Mouse (Mus musculus) left cerebral cortex, adult 9 months (tissue): ENCODE data around the gene Slc39a11.

ENCODE experiments used
- DNase-seq, 2 experiments: peaks; one replicate each; pipeline ENCODE4 v3.0.0; 2022; ENCODE audit warnings: low spot score in 2 of 2

Gene Slc39a11

DNA sequence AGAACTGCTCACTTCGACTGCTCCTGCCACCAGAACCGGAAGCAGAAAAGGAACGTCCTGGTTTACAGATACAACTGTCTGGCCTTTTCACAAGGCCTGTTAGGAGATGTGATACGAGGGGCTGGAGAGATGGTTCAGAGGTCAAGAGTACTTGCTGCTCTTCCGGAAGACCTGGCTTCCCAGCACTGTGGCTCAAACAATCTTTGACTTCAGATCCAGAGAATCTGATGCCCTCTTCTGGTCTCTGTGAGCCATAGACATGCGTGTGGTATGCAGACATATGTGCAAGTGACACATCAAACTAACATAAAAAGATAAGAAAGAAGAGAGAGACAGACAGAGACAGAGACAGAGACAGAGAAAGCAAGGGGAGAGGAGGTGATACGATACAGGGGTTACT, 17.6 kb downstream of the Slc39a11 start:
- no peak for DNase-seq

DNA sequence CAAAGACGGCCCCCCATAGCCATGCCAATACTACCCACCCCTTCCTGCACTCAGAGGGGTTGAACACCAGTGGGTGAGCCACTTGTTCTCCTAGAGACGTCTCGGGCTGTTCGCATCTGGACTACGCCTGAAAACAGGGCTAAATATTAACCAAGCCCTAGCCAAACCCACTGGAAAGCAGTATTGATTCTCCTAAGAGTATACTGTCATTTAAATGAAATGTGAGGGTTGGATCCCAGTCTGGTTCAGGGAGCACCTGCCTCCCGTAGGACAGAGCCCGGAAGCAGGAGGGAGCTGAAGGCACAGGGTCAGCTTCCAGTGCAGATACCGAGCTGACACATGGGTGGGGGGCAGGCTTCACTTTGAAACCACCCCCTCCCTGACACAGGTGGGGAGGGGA, 18.0 kb downstream of the Slc39a11 start:
- DNase-seq, result no peak

DNA sequence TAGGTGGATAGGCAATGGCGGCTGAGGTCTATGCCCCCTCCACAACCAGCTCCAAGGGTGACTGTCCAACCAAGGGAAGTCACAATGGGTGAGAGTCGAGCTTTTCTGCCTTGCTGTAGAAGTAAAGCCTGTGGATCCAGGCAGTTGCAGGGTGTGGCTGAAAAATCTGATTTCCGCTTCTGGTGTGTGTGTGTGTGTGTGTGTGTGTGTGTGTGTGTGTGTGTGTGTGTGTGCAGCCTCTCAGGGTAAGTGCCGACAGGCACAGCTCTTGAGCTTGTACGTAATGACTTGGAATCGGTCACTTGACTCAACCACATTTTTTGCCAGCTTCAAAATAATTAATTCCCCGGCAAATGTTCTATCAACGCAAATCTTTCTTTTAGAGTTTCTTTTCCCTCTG, 18.6 kb downstream of the Slc39a11 start:
- no peak for DNase-seq

DNA sequence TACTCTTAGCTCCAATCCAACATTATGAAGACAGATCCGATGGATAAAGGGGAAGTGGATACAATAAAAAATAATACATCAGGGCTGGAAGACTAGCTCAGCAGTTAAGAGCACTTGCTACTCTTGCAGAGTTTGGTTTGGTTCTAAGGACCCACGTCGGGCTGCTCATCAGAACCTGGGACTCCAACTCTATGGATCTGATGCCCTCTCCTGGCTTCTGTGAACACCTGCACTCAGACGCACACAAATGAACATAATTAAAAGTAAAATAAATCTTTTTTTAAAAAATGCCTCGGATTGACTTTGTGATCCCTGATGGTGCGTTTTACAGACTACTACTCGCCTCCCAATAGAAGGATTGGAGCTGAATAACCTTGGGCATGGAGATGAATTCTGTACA, 19.2 kb downstream of the Slc39a11 start:
- no peak for DNase-seq

DNA sequence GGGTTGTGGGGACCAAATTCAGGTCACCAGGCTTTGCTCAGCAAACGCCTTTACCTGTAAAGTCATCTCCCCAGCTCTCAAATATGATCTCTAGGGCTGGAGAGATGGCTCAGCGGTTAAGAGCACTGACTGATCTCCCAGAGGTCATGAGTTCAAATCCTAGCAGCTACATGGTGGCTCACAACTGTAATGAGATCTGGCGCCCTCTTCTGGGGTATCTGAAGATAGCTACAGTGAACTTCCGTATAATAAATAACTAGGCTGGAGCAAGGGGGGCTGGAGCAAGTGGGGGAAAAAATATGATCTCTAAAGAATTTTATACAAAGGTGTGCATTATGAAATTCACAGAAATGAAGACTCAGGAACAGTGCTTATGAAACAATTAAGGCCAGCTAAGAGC, 22.1 kb downstream of the Slc39a11 start:
- DNase-seq, result no peak

DNA sequence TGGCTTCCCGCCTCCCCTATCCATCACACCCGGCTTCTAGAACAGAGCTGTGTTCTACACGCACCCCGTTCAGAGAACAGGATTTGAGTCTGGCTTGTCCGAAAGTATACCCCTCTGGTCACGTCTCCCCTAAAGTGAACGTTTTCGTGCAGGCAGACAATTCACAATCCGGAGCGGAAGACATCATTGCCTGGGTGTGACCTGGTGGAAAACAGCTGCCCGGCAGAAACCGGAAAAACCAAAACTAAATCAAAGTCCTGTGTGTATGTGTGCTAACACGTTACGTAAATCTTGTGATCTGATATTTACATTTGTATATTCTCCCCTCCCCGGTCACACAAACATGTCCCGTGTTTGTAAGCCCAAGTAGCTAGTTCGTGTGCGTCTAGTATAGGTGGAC, 24.4 kb downstream of the Slc39a11 start:
- no peak for DNase-seq

DNA sequence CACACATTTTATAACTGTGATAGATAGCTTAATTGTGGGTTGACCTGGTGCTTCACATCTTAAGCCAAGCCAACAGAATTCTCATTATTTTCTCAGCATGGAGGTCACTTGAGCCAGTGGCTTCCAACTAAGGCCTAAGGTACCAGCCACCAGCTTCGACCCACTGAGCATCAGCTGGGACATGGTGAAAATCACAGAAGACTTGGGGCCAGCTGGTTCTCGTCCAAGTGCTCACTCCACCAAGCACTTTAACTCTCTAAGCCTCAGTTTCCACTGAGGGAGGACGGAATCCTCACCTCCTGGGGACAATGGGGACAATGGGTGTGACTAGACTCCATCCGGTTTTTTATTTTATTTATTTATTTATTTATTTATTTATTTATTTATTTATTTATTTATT, 27.9 kb downstream of the Slc39a11 start:
- DNase-seq, result no peak

DNA sequence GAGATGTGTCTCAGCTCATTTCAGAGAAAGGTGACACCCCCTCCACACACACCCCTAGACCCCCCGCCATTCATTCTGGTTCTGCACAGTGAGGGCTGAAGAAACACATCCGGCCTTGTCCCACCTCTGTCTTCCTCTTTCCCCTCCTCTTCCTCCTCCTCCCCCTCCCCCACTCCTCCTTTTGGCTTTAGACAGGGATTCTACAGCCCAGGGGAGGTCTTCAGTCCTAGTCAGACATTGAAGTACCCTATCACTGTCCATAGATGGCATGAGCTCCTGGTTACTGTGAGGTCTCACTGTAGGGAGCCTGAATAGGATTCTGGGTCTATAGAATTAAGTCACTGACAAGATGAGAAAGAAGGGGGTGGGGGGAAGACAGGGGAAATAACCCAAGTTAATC, 28.9 kb downstream of the Slc39a11 start:
- no peak for DNase-seq

DNA sequence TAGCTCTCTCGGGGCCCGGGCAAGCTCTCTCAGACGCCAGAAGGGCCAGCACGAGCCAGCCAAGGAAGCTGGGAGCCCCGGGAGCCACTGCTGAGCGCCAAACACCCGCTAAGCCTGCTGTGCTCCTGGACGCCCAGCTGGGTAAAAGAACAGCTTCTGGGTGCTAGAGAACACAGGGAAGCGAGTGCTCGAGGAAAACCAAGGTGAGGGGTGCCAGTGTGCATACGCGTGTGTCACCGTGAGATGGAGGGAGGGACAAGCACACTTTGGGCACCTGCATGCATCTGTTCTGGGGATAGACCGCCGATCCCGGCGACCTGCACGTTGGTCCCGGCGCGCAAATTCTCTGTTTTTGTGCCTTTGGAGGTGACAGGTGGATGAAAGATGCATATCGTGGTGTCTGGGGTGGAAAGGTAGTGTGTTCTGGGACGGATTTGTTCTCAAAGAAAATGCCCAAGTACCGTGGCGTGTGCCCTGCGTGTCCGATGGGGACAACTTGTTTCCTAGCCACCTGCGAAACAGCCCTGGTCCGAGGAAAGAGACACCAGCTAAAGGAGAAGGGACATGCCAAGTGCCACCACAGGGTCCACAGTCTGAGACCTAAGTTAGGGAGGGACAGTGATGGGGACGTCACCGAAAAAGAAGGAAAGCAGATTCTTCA, 30.3 kb downstream of the Slc39a11 start:
- DNase-seq, result no peak

DNA sequence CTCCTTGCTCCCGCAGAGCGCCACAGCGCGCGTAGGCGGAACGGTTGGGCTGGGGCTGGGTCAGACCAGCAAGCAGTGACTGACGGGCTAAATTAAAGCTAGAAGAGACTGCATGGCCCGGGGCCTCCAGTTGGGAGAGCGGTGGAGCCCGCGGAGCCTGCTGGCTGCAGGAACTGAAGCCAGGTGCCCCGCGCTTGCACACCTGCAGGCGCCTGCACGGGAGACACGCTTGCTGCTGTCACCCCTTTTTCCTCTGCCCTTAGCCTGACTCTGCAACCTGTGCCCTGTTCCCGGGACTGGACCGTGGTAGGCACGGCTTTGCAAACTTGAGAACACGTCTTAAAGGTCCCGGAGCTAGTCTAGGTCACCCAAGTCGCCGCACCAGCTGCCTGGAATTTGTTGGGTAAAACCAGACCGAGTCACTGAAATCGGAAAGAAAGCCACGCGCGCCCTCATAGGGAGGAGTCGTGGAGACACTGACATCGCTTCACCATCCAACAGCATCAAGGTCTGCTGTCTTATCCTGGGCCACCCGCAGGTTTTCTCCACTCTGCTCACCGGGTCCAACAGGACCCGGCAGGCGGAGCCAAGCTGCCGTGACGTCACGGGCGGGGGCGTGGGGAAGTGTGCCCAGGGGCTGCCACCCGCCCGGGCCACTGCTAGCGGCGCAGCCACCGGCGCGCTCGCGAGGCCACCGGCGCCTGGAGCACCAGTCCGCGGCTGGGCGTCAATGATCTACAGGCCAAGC, 31.0 kb downstream of the Slc39a11 start, which contains the start of gene Sstr2:
TSS of gene Sstr2 (plus strand) at position 671 of the 748 bp plus-strand sequence.
- peak in 1 of 2 experiments; percentile 60 for DNase-seq

DNA sequence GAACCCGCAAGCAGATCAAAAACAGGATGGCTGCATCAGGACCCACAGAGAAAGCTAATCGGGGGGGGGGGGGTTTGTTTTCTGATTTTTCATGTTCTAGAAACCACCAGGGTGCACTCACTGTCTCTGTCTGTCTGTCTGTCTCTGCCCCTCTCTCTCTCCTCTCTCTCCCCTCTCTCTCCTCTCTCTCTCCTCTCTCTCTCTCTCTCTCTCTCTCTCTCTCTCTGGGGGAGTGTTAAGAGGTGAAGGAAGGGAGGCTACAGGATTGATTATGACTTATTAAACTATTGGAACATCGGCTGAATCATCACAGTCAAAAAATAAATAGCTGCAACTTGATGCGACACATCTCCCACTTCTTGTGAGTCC, 31.6 kb downstream of the Slc39a11 start:
- DNase-seq, result no peak

DNA sequence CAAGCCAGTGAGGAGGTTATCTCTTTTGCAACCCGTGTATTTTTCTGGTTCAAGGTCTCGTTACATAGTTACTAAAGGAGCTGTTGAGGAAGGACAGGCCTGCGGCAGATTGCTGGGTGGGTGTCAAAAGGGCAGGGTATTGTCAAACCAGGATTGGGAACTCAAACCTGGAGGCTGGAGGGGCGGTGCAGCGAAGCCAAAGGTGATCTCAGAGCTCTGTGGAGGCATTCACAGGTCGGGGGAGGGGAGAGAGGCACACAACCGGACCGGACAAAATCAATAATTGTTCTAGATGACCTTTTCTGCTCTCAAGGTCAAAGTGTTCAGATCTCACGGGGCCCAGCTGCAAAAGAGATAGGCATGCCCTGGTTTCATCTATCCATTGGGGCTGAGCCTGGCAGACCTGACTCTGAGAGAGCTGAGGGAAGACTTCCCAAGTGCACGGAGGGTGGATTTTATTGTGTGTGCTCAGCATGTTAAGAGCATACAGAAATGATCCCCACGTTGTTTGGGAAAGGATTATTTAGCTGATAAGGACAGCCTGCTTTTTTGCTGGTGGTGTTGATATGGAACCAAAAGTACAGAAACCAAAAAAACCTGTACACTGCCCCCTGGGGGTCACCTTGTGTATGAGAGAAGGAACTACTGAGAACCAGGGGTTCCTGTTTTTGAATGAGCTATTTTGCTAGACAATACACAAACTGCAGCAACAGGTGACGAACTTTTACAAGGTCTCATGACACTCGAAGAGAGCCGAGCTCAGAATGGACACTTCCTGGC, 32.6 kb downstream of the Slc39a11 start:
- DNase-seq, result peak in 1 of 2 experiments; percentile 77

DNA sequence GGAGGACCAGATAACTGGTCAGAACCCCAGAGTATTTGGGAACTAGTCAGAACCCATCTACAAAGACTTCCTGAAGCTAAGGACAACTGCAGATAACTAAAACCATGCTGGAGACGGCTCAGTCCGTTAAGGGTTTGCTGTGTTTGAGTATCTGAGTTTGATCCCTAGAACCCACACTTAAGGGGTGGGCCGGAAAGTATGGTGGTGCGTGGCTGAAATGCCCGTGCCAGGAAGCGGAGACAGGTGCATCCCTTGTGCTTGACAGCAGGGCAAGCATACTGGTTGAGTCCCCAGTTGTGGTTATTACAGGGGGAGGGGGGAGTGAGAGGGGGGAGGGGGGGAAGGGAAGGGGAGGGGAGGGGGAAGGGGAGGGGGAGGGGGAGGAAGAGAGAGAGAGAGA, 35.4 kb downstream of the Slc39a11 start:
- no peak for DNase-seq

DNA sequence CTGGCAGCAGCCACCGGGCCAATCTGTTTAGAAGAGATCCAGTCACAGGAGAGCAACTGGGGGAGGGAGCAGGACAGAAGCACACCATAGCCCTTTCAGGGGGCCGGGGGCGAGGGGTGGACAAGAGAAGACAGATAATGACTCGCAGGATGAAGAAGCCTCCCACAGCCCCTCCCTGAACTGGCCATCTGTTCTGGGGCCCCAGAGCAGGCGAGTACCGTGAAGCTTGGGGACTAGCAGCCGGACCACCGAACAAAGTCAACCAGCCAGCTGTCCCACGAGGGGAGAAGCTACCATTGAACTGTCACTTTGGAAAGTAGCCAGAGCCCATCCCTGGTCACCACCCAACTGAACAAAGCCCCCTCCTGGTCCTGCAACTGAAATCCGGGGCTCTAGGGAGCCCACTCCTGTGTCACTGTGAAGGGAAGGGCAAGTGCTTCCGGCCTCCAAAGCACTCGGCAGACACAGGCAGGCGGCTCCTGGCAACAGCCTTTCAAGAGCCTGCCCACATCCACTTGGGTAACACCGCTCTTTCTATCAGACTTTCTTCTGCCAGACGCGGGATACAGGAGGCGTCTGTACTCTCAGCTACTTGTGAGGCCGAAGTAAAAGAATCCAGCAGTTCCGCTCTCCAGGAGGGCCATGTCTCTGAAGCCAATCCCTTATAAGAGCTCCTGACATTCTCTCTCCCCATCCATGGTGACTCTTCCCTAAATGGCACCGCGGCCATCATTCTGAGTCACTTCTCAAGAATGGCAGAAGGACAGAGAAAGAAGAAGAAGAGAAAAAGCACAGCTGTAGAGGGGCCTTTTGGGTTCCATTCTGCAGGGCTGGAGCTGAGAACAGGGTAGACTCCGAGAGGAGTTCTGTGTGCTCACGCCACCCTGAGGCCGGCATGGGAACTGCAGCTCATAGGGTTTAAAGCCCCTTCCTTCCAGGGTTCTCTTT, 37.9 kb downstream of the Slc39a11 start:
- peak in 1 of 2 experiments; percentile 64 for DNase-seq

DNA sequence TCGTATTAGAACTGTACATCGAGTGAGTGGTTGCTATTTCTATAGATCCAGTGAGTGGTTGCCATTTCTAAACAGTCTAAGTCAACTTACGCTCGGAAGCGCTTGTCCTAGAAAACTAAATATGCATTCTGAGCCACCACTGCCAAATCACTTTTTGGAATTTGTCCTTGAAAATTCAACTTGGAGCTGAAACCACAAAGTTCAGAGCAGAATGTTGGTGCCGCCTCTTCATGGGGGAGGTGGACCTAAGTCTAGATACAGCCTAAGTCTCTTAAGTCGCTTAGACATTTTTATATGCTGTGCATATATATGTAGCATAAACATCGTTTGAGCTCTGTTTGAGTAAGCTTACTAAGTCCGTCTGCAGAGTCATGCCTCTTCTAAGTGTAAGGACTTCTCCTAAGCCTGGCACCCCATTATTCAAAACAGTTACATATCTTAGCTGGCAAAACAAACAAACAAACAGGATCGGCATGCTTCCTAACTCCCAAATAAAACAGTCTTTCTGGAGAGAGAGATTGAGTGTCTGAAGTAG, 38.7 kb downstream of the Slc39a11 start:
- DNase-seq, result peak in 1 of 2 experiments; percentile 37

DNA sequence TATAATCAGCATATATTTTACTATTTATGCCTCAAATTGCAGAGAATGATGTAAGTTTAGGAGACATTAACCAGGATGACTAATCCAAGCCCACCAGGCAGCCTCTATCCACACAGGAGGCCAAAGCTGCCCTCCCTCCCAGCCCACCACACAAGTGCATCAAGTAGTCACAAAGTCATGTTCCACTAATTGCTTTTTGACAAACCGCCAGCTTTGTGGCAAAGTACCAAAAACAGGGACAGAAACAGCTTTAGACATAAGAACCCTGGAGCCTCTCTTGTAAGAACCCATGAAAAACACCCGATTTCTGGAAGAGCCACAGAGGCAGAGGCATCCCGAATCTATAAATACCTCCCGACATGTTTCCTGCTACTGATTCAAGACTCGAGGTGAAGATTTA, 39.6 kb downstream of the Slc39a11 start:
- DNase-seq, result no peak

DNA sequence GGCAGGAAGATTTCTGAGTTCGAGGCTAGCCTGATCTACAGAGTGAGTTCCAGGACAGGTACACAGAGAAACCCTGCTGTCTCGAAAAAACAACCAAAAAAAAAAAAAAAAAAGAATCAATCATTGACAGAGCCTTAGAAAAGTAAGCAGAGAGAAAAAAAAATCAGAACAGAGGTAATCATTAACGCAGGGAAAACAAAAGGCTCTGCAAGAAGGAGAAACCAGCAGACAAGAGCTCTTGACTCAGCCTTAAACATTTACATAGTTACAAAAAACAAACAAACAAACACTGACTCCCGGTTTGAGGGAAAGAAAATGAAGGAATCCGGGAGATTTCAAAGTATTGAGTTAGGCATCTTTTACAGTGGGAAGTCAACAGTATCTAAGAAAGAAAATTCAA, 40.3 kb downstream of the Slc39a11 start:
- DNase-seq, result no peak

DNA sequence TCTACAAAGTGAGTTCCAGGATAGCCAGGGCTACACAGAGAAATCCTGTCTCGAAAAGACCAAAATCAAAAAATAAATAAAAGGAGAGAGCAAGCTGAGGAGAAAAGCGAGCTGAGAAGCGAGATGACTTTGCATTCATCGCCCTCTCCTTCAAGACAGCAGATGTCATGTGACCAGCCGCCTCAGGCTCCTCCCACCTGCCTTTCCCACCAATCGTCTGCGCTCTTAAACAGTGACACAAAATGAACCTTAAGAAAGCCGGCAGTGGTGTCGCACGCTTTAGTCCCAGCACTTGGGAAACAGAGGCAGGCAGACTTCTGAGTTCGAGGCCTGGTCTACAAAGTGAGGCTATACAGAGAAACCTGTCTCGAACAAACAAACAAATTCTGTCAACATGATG, 42.3 kb downstream of the Slc39a11 start:
- DNase-seq, result no peak

DNA sequence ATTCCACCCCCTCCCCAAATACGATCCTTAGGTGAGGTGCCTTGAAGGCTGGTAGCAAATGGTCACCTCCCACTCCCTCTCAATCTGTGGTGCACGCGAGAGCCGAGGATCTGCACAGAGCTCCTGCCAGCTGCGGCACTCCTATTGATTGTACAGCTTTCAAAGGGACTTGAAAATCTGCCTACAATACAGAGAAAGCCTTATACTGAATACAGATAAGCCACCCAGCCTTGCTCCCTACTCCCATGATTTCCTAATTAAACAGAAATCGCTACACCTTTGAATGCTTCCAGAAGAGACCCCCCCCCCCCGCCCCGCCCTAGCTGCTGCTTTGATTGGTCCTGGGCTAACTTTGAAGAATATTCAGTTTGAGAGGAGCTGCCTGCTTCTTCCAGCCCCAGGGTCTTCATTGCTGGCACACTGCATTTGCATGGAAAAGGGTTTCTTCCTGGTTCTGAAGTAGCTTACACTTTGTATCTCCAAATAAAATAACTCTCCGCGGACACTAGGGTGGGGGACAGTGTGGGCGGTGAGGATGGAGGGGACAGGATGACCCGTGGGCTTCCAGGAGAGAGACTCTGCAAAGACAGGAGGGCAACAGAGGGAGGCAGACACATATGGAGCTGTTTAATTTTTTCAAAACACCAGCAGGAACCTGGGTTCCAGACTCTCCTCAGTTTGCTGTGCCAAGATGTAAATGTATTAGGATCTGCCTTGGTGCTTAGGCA, 48.1 kb downstream of the Slc39a11 start:
- DNase-seq, result no peak

DNA sequence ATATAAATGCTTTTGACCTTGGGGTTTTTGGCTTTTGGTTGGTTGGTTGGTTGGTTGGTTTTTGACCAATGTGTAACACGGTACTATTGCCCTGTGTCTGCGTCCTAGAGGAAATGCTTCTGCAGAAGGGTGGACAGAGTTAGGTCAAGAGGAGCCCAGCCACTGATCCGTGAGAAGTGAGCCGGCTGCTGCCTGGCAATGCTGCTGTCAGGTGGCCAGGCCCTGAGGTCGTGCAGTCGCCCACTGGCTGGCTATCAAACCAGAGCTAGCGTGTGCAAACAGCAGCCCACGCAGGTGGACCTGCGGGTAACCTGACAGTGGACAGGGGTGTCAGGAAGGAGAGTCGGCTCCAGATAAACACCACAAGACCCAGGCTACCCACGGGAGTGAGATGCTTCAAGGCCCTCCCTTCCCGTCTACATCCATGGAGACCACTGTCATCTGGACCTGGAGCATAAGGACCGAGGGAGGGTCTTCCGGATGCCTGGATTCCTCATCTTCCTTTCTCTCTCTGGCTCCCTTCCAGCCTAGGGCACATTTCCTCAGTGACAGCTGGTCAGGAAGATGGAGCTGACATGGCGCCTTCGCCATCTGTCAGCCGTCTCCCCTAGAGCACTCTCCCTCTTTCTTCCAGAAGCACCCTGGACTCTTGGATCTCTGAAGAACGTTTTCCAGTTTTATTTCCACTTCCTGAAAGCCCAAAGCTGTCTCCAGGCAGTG, 49.2 kb downstream of the Slc39a11 start:
- no peak for DNase-seq
